10 mouse cellular contexts compared by ENCODE assay signal in the genomic region with DNA sequence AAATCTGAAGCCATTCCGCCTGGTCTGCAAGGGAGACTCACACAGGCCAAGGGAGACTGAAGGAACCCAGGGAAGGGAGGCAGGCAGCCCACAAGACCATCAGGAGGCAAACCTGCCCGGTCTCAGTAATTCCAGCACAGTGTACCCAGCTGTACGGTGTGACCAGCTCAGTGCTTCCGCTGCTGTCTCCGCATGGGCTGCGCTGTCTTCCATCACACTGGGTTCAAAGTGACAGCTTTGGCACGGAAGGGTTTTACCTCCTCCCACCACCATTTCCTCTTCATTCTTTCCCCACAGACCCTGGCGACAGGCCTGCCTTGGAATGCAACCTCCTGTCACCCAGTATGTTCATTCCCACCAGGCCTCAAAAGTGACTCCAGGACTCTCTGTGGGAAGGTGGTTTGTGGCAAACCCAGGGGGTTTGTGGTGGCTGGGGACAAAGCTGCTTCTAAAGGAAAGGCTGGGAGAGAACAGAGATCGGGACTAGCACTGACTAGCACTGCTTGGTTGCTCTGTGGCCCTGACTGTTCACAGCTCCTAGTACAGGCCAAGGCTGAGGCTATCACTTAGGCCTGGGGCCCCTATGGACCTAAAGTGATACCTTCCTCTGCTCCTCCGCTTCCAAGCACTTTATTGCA.
DNase-seq lines count a peak whose midpoint lies in the region; ATAC-seq and TF ChIP-seq lines count a peak whose summit lies in the region.
"Had no signal": no experiment of that assay in that cellular context is flagged by ENCODE, and none has a peak within 500 bp of the region (broad histone marks: within the 10 kb centered on the region; RNA-seq: fewer than 3 reads in every experiment).

No protein-coding gene starts in this region.

- no peaks in the 10 kb centered on the region for H3K27me3 ChIP-seq in intestine, embryonic 14.5 days (replicated peaks; ENCODE audit: control insufficient read depth, insufficient read depth, low read length)
- no peaks in the 10 kb centered on the region for H3K27me3 ChIP-seq in intestine, postnatal 0 days (replicated peaks; ENCODE audit: control insufficient read depth, insufficient read depth, low read length)
- H3K27me3 ChIP-seq in hindbrain, embryonic 11.5 days (ENCODE audit: control insufficient read depth, insufficient read depth, low read length), result no peaks in the 10 kb centered on the region
- H3K27me3 ChIP-seq: midbrain, embryonic 12.5 days had no signal

- H3K4me2 ChIP-seq in intestine, embryonic 14.5 days (ENCODE audit: low read length), result no peak overlapping the region
- no peak overlapping the region for H3K4me2 ChIP-seq in intestine, postnatal 0 days (replicated peaks; ENCODE audit: low read depth)
- H3K4me2 ChIP-seq in hindbrain, embryonic 11.5 days (replicated peaks; ENCODE audit: low read depth, low read length), result no peak overlapping the region
- H3K4me2 ChIP-seq: midbrain, embryonic 12.5 days had no signal

- H3K9me3 ChIP-seq in intestine, embryonic 14.5 days (ENCODE audit: control insufficient read depth, low read length), result no peaks in the 10 kb centered on the region
- H3K9me3 ChIP-seq in intestine, postnatal 0 days (ENCODE audit: control insufficient read depth), result no peaks in the 10 kb centered on the region
- no peaks in the 10 kb centered on the region for H3K9me3 ChIP-seq in hindbrain, embryonic 11.5 days (ENCODE audit: control insufficient read depth, low read length)
- H3K9me3 ChIP-seq: midbrain, embryonic 12.5 days had no signal

- ATAC-seq in intestine, embryonic 14.5 days (replicated peaks; ENCODE audit: low FRiP score, low TSS enrichment, low read depth), result no peak
- ATAC-seq in intestine, postnatal 0 days, result no peak
- 0 out of 2 replicates have a peak, but pooled peaks have one; percentile 38 for ATAC-seq in hindbrain, embryonic 11.5 days (ENCODE audit: low FRiP score)

- H3K27ac ChIP-seq in intestine, embryonic 14.5 days (ENCODE audit: low read depth), result 0 out of 2 replicates have a peak overlapping the region, but pooled peaks have one; percentile 2
- H3K27ac ChIP-seq in intestine, postnatal 0 days (ENCODE audit: low read depth, low read length), result no peak overlapping the region
- H3K27ac ChIP-seq in hindbrain, embryonic 11.5 days (ENCODE audit: low read depth, low read length), result no peak overlapping the region
- no peak overlapping the region for H3K27ac ChIP-seq in gastrocnemius, adult 2 months
- H3K27ac ChIP-seq: midbrain, embryonic 12.5 days had no signal

- H3K9ac ChIP-seq in intestine, embryonic 14.5 days (ENCODE audit: low read length), result no peak overlapping the region
- no peak overlapping the region for H3K9ac ChIP-seq in intestine, postnatal 0 days (ENCODE audit: low read depth, low read length)
- H3K9ac ChIP-seq in hindbrain, embryonic 11.5 days (ENCODE audit: low read depth, low read length), result no peak overlapping the region
- H3K9ac ChIP-seq: midbrain, embryonic 12.5 days had no signal

- TF ChIP-seq CTCF in intestine, postnatal 0 days (IDR thresholded peaks at IDR 0.05; ENCODE audit: low read depth), result no peak
- TF ChIP-seq CTCF in gastrocnemius, adult 2 months (IDR thresholded peaks at IDR 0.05), result no peak

- DNase-seq in intestine, embryonic 14.5 days (ENCODE audit: low spot score), result no peak
- DNase-seq in embryo, embryonic 11 days, result peak; percentile 29
- DNase-seq in hindbrain, embryonic 11.5 days (ENCODE audit: low spot score), result peak; percentile 9
- DNase-seq in lung, postnatal 4 days, result peak; percentile 7 to 54
- DNase-seq in gastrocnemius, adult 2 months, result no peak
- DNase-seq in urinary bladder, postnatal 36 days (ENCODE audit: low spot score in 2 of 2), result no peak
- DNase-seq in retina, embryonic 14.5 days (ENCODE audit: low spot score), result no peak
- DNase-seq: cerebellum, adult 9-11 months had no signal

- intact Hi-C loops in gastrocnemius, adult 2 months (cut with DNase I), result no loop called here

- H3K4me3 ChIP-seq in intestine, embryonic 14.5 days (ENCODE audit: low read depth, low read length), result no peak overlapping the region
- no peak overlapping the region for H3K4me3 ChIP-seq in intestine, postnatal 0 days (ENCODE audit: low read depth, low read length)
- H3K4me3 ChIP-seq in hindbrain, embryonic 11.5 days (ENCODE audit: low read depth, low read length), result no peak overlapping the region
- H3K4me3 ChIP-seq in gastrocnemius, adult 2 months, result no peak overlapping the region
- H3K4me3 ChIP-seq: midbrain, embryonic 12.5 days had no signal

- H3K36me3 ChIP-seq in intestine, embryonic 14.5 days (ENCODE audit: control insufficient read depth, insufficient read depth, low read length), result no peaks in the 10 kb centered on the region
- no peaks in the 10 kb centered on the region for H3K36me3 ChIP-seq in intestine, postnatal 0 days (ENCODE audit: control insufficient read depth, insufficient read depth)
- H3K36me3 ChIP-seq in hindbrain, embryonic 11.5 days (ENCODE audit: control insufficient read depth, insufficient read depth, low read length), result no peaks in the 10 kb centered on the region
- H3K36me3 ChIP-seq: midbrain, embryonic 12.5 days had no signal

- H3K4me1 ChIP-seq in intestine, embryonic 14.5 days (replicated peaks; ENCODE audit: control insufficient read depth, insufficient read depth, low read length), result 0 out of 2 replicates have a peak, but pooled peaks cover 6% of the 10 kb centered on the region
- H3K4me1 ChIP-seq in intestine, postnatal 0 days (replicated peaks; ENCODE audit: control insufficient read depth, insufficient read depth, low read length), result no peaks in the 10 kb centered on the region
- no peaks in the 10 kb centered on the region for H3K4me1 ChIP-seq in hindbrain, embryonic 11.5 days (replicated peaks; ENCODE audit: control insufficient read depth, insufficient read depth, low read length)
- H3K4me1 ChIP-seq: midbrain, embryonic 12.5 days had no signal

- 37% methylated on average over 10 of the region's 10 CpGs for WGBS in intestine, embryonic 14.5 days
- WGBS in intestine, postnatal 0 days, result 63% methylated on average over 10 of the region's 10 CpGs
- 46% methylated on average over 10 of the region's 10 CpGs for WGBS in hindbrain, embryonic 11.5 days

Comparison
In these comparisons a context has a peak if more than half of its experiments do, and no peak if none do; other contexts are left out.
1. DNase-seq: peak in embryo, embryonic 11 days (single experiment), hindbrain, embryonic 11.5 days (single experiment) and lung, postnatal 4 days (2 of 2); none in intestine, embryonic 14.5 days (single experiment), gastrocnemius, adult 2 months (single experiment), urinary bladder, postnatal 36 days (0 of 2) and retina, embryonic 14.5 days (single experiment).